Mouse (Mus musculus) midbrain, embryonic 15.5 days (tissue): Measurements from ENCODE around the gene Tmem135. TPM values are rescaled to one million over a fixed set of nuclear protein-coding genes. Genes with fewer than 3 reads are reported as not detected.

Experiments used
- ATAC-seq: fragments of 200-750 bp; cut with Nextera tagmentation; replicated peaks from 2 replicates; pipeline ENCODE4 v1.8.0; 2017; ENCODE audit warnings: moderate TSS enrichment
- H3K27ac ChIP-seq: fragments of 300-500 bp; sonication (generic); 2 replicates; pipeline ENCODE4 v1.5.1; 2015; ENCODE audit warnings: mild to moderate bottlenecking, inconsistent platforms
- H3K27me3 ChIP-seq: fragments of 300-500 bp; sonication (generic); replicated peaks from 2 replicates; pipeline ENCODE4 v1.6.1; 2015; ENCODE audit warnings: inconsistent platforms
- H3K36me3 ChIP-seq: fragments of 300-500 bp; sonication (generic); replicated peaks from 2 replicates; pipeline ENCODE4 v1.6.1; 2015; ENCODE audit warnings: inconsistent platforms
- H3K4me1 ChIP-seq: fragments of 300-500 bp; sonication (generic); 2 replicates; pipeline ENCODE4 v1.6.1; 2015; ENCODE audit warnings: inconsistent platforms
- H3K4me2 ChIP-seq: fragments of 300-500 bp; sonication (generic); 2 replicates; pipeline ENCODE4 v1.6.1; 2015; ENCODE audit warnings: inconsistent platforms, mild to moderate bottlenecking, moderate library complexity
- H3K4me3 ChIP-seq: fragments of 300-500 bp; sonication (generic); 2 replicates; pipeline ENCODE4 v1.5.1; 2015; ENCODE audit warnings: mild to moderate bottlenecking, inconsistent platforms
- H3K9ac ChIP-seq: fragments of 300-500 bp; sonication (generic); 2 replicates; pipeline ENCODE4 v1.6.1; 2015; ENCODE audit warnings: mild to moderate bottlenecking, inconsistent platforms
- H3K9me3 ChIP-seq: fragments of 300-500 bp; sonication (generic); 2 replicates; pipeline ENCODE4 v1.6.1; 2016; ENCODE audit warnings: inconsistent platforms
- WGBS: fragments of 180-500 bp; shearing (Covaris S2); methylation state at CpG from one replicate; pipeline ENCODE4 v1.1.7; 2015; ENCODE audit warnings: mixed read lengths; 5-methylcytosine and 5-hydroxymethylcytosine counted together
- polyA plus RNA-seq: library from polyadenylated mRNA; unstranded; fragments of >200 nt; fragmentation: Nextera tagmentation; extraction: Ambion mirVana; gene quantifications from 2 replicates; pipeline ENCODE4 v1.2.1, GENCODE M21; 2015

Tmem135 gene
- 28.0 and 32.8 TPM in 2 replicates for polyA plus RNA-seq

- Histone ChIP-seq H3K36me3 (no peaks in the 10 kb centered on the region), H3K27ac (peak within 1 kb of the TSS; percentile 74), H3K4me2 (peak within 1 kb of the TSS; percentile 99), H3K9ac (peak within 1 kb of the TSS; percentile 65), H3K4me3 (peak within 1 kb of the TSS; percentile 71), H3K9me3 (no peaks in the 10 kb centered on the region), H3K4me1 (peaks cover 10% of the 10 kb centered on the region), H3K27me3 (peaks cover 10% of the 10 kb centered on the region; the same call in 1 of the 2 replicates)
- peak; percentile 97 for ATAC-seq
- WGBS = under 1% methylated on average over 58 of the region's 62 CpGs
Measured at GRCm38 (mm10) chr7:89404081-89404733, at the start of gene Tmem135, which contains the start of gene Fzd4. TSS of gene Tmem135 (minus strand) at chr7:89404222. TSS of gene Fzd4 (plus strand) at chr7:89404355.

- H3K4me1 ChIP-seq = no peaks in the 10 kb centered on the region
- WGBS = 72% methylated on average over 2 of the region's 2 CpGs
Measured at GRCm38 (mm10) chr7:89450312-89450711, 46.3 kb upstream of the Tmem135 start.

GRCm38 (mm10) chr7:89445137-89445536 lies 41.1 kb upstream of the Tmem135 start:
- Histone ChIP-seq H3K4me2 (no peak overlapping the region), H3K4me3 (no peak overlapping the region), H3K4me1 (no peaks in the 10 kb centered on the region), H3K27ac (no peak overlapping the region), H3K9ac (no peak overlapping the region), H3K9me3 (no peaks in the 10 kb centered on the region), H3K36me3 (no peaks in the 10 kb centered on the region), H3K27me3 (no peaks in the 10 kb centered on the region)
- no peak for ATAC-seq
- 87% methylated on average over 4 of the region's 4 CpGs for WGBS

More at GRCm38 (mm10) chr7:89450312-89450711, 46.3 kb upstream of the Tmem135 start:
- H3K36me3 ChIP-seq = no peaks in the 10 kb centered on the region
- no peak overlapping the region for H3K4me3 ChIP-seq
- ATAC-seq = no peak
- no peak overlapping the region for H3K4me2 ChIP-seq
- no peaks in the 10 kb centered on the region for H3K27me3 ChIP-seq
- no peak overlapping the region for H3K9ac ChIP-seq
- no peaks in the 10 kb centered on the region for H3K9me3 ChIP-seq
- no peak overlapping the region for H3K27ac ChIP-seq

GRCm38 (mm10) chr7:89442242-89442641 lies 38.2 kb upstream of the Tmem135 start:
- Histone ChIP-seq H3K36me3 (no peaks in the 10 kb centered on the region), H3K27ac (no peak overlapping the region), H3K4me3 (no peak overlapping the region), H3K4me2 (no peak overlapping the region), H3K4me1 (no peaks in the 10 kb centered on the region), H3K9ac (no peak overlapping the region), H3K27me3 (no peaks in the 10 kb centered on the region), H3K9me3 (no peaks in the 10 kb centered on the region)
- WGBS = 73% methylated on average over 4 of the region's 4 CpGs
- ATAC-seq = no peak

GRCm38 (mm10) chr7:89441291-89441690 lies 37.3 kb upstream of the Tmem135 start:
- no peak overlapping the region for H3K4me2 ChIP-seq
- no peaks in the 10 kb centered on the region for H3K27me3 ChIP-seq
- no peak overlapping the region for H3K9ac ChIP-seq
- no peak overlapping the region for H3K27ac ChIP-seq
- H3K4me1 ChIP-seq = no peaks in the 10 kb centered on the region
- no peaks in the 10 kb centered on the region for H3K36me3 ChIP-seq
- H3K9me3 ChIP-seq = no peaks in the 10 kb centered on the region
- no peak overlapping the region for H3K4me3 ChIP-seq
- 80% methylated on average over 7 of the region's 7 CpGs for WGBS
- no peak for ATAC-seq

GRCm38 (mm10) chr7:89437589-89437988 lies 33.6 kb upstream of the Tmem135 start:
- WGBS = 52% methylated on average over 4 of the region's 4 CpGs
- no peak overlapping the region for H3K4me3 ChIP-seq
- 0 out of 2 replicates have a peak, but pooled peaks have one; percentile 45 for ATAC-seq

GRCm38 (mm10) chr7:89436404-89436803 lies 32.4 kb upstream of the Tmem135 start:
- WGBS = 91% methylated on average over 5 of the region's 5 CpGs
- H3K9me3 ChIP-seq = no peaks in the 10 kb centered on the region

More at GRCm38 (mm10) chr7:89437589-89437988, 33.6 kb upstream of the Tmem135 start:
- Histone ChIP-seq H3K9me3 (no peaks in the 10 kb centered on the region), H3K27me3 (no peaks in the 10 kb centered on the region), H3K9ac (no peak overlapping the region), H3K36me3 (no peaks in the 10 kb centered on the region), H3K27ac (no peak overlapping the region), H3K4me2 (no peak overlapping the region), H3K4me1 (no peaks in the 10 kb centered on the region)

GRCm38 (mm10) chr7:89433893-89434616 lies 30.0 kb upstream of the Tmem135 start:
- Histone ChIP-seq H3K27ac (no peak overlapping the region), H3K4me2 (no peak overlapping the region), H3K27me3 (no peaks in the 10 kb centered on the region), H3K4me1 (no peaks in the 10 kb centered on the region), H3K36me3 (no peaks in the 10 kb centered on the region), H3K4me3 (no peak overlapping the region), H3K9ac (no peak overlapping the region), H3K9me3 (no peaks in the 10 kb centered on the region)
- 68% methylated on average over 8 of the region's 8 CpGs for WGBS
- ATAC-seq = no peak

More at GRCm38 (mm10) chr7:89436404-89436803, 32.4 kb upstream of the Tmem135 start:
- no peak for ATAC-seq
- Histone ChIP-seq H3K36me3 (no peaks in the 10 kb centered on the region), H3K4me3 (no peak overlapping the region), H3K4me2 (no peak overlapping the region), H3K4me1 (no peaks in the 10 kb centered on the region), H3K27me3 (no peaks in the 10 kb centered on the region), H3K27ac (no peak overlapping the region), H3K9ac (no peak overlapping the region)

GRCm38 (mm10) chr7:89433193-89433892 lies 29.3 kb upstream of the Tmem135 start:
- Histone ChIP-seq H3K9ac (no peak overlapping the region), H3K4me1 (no peaks in the 10 kb centered on the region), H3K36me3 (no peaks in the 10 kb centered on the region), H3K4me2 (no peak overlapping the region), H3K9me3 (no peaks in the 10 kb centered on the region), H3K4me3 (no peak overlapping the region), H3K27me3 (no peaks in the 10 kb centered on the region), H3K27ac (no peak overlapping the region)
- ATAC-seq = no peak
- 56% methylated on average over 9 of the region's 9 CpGs for WGBS

GRCm38 (mm10) chr7:89431185-89431584 lies 27.2 kb upstream of the Tmem135 start:
- H3K4me1 ChIP-seq = no peaks in the 10 kb centered on the region
- no peak overlapping the region for H3K4me3 ChIP-seq
- H3K9me3 ChIP-seq = no peaks in the 10 kb centered on the region
- no peak overlapping the region for H3K27ac ChIP-seq
- 89% methylated on average over 2 of the region's 2 CpGs for WGBS
- no peaks in the 10 kb centered on the region for H3K27me3 ChIP-seq
- no peak for ATAC-seq
- H3K9ac ChIP-seq = no peak overlapping the region
- H3K4me2 ChIP-seq = no peak overlapping the region
- H3K36me3 ChIP-seq = no peaks in the 10 kb centered on the region

GRCm38 (mm10) chr7:89429326-89429725 lies 25.3 kb upstream of the Tmem135 start:
- ATAC-seq = no peak
- no peak overlapping the region for H3K4me3 ChIP-seq
- 86% methylated on average over 1 of the region's 1 CpGs for WGBS
- no peak overlapping the region for H3K9ac ChIP-seq
- no peaks in the 10 kb centered on the region for H3K9me3 ChIP-seq
- no peaks in the 10 kb centered on the region for H3K27me3 ChIP-seq
- H3K4me1 ChIP-seq = no peaks in the 10 kb centered on the region
- no peak overlapping the region for H3K4me2 ChIP-seq
- no peaks in the 10 kb centered on the region for H3K36me3 ChIP-seq
- H3K27ac ChIP-seq = no peak overlapping the region

GRCm38 (mm10) chr7:89428804-89429203 lies 24.8 kb upstream of the Tmem135 start:
- H3K4me3 ChIP-seq = no peak overlapping the region
- no peak overlapping the region for H3K9ac ChIP-seq
- ATAC-seq = no peak
- no peak overlapping the region for H3K27ac ChIP-seq
- H3K4me2 ChIP-seq = no peak overlapping the region
- no peaks in the 10 kb centered on the region for H3K27me3 ChIP-seq
- H3K36me3 ChIP-seq = no peaks in the 10 kb centered on the region
- WGBS = 90% methylated on average over 5 of the region's 5 CpGs
- no peaks in the 10 kb centered on the region for H3K4me1 ChIP-seq
- H3K9me3 ChIP-seq = no peaks in the 10 kb centered on the region
